Mouse (Mus musculus): ENCODE measurements at regions not wholly inside any gene's neighbourhood (a gene's known extent, or its start where the extent isn't known, plus 50 kb on each side); places are given as distances from the start of the nearest gene placed in this dataset.
A peak's percentile ranks its signal among the peaks of the same experiment; 100 is the strongest.

DNA sequence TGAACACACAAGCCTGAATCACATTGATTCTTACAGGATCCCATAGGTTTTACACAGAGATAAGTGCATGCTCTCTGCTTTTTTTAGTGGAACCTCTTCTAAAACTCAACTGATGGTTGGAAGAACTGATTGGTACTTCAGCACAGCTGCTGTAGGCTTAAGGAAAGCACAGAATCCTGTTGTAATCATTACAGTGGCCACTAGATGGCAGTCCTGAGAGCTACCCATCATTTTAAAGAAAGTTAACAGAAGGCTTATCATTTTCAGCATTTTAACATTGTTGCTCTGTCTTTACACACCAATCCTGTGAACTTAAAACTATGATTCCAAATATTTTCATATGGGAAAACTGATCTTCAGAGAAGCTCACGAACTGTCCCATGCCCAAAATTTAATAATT lies 113.5 kb upstream of the Cypt12 start:
- H3K27me3 ChIP-seq (ENCODE audit: control insufficient read depth, insufficient read depth, low read length) = no peaks in the 10 kb centered on the region
- no peak overlapping the region for H3K27ac ChIP-seq
- peak; percentile 62 for TF ChIP-seq CTCF (IDR thresholded peaks at IDR 0.05; ENCODE audit: low read depth)
- no peak for TF ChIP-seq EP300 (IDR thresholded peaks at IDR 0.05; ENCODE audit: low read depth)
- no peak for ATAC-seq (ENCODE audit: insufficient read depth)
- 14% methylated on average over 1 of the region's 1 CpGs for WGBS (ENCODE audit: insufficient replicate concordance)
- no peaks in the 10 kb centered on the region for H3K4me1 ChIP-seq (replicated peaks; ENCODE audit: control insufficient read depth in 2 of 2, insufficient read depth in 2 of 2, low read length in 1 of 2)
- H3K4me3 ChIP-seq (ENCODE audit: insufficient read depth in 1 of 2, low read depth in 2 of 2, low read length in 2 of 2) = no peak overlapping the region
- no peaks in the 10 kb centered on the region for H3K9me3 ChIP-seq (ENCODE audit: control insufficient read depth, low read length)
- no peak overlapping the region for H3K9ac ChIP-seq (replicated peaks)
- no peak overlapping the region for H3K4me2 ChIP-seq (ENCODE audit: low read depth)
- no peaks in the 10 kb centered on the region for H3K36me3 ChIP-seq (replicated peaks; ENCODE audit: control insufficient read depth, insufficient read depth, low read depth)
- DNase-seq (ENCODE audit: low read depth in 3 of 3, low spot score in 3 of 3) = no peak

DNA sequence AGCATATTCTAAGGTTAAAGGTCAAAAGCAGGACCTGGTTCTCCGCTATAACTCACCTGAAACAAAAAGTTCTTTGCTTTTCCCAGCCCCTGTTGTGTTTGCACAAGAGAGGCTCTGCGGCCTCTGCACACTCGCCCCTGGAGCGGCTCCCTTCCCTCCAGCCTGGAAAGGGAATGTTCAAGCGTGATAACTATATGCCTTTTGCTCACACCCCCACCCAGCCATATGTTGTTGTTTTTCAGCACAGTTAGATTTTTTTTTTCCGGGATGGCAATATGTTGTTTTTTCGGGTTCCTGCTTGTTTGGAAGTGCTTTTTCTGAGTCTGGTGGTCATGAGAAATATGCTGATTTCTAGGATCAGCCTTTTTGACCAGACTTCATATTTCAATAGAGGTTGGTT lies 100.6 kb upstream of the Cypt12 start:
- no peak overlapping the region for H3K4me2 ChIP-seq (ENCODE audit: low read depth)
- H3K9me3 ChIP-seq (ENCODE audit: control insufficient read depth, low read length) = no peaks in the 10 kb centered on the region
- H3K4me3 ChIP-seq (ENCODE audit: insufficient read depth in 1 of 2, low read depth in 2 of 2, low read length in 2 of 2) = no peak overlapping the region
- H3K9ac ChIP-seq (replicated peaks) = no peak overlapping the region
- TF ChIP-seq CTCF (IDR thresholded peaks at IDR 0.05; ENCODE audit: low read depth) = no peak
- TF ChIP-seq EP300 (IDR thresholded peaks at IDR 0.05; ENCODE audit: low read depth) = no peak
- WGBS (ENCODE audit: insufficient replicate concordance) = 53% methylated on average over 7 of the region's 7 CpGs
- H3K27ac ChIP-seq = no peak overlapping the region
- H3K4me1 ChIP-seq (replicated peaks; ENCODE audit: control insufficient read depth in 2 of 2, insufficient read depth in 2 of 2, low read length in 1 of 2) = no peaks in the 10 kb centered on the region
- H3K27me3 ChIP-seq (ENCODE audit: control insufficient read depth, insufficient read depth, low read length) = no peaks in the 10 kb centered on the region
- no peak for DNase-seq (ENCODE audit: low read depth in 3 of 3, low spot score in 3 of 3)
- H3K36me3 ChIP-seq (replicated peaks; ENCODE audit: control insufficient read depth, insufficient read depth, low read depth) = no peaks in the 10 kb centered on the region
- no peak for ATAC-seq (ENCODE audit: insufficient read depth)

DNA sequence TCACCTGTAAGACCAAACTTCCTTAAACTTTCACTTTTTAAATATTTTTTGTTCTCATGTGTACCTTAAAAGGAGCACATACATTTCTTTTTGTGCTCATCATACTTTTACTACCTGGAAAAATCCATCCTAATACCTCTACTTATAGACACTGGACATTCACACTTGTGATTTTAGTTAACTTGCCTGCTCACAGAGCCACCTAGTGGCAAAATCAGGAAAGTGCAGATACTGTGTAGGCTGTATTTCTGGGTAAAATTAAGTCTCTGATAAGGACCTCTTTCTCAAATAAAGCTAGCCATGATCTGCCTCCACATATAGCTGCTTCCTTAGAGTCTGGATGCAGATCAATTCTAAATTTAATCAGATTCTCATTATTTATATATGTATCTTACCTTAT lies 100.0 kb upstream of the Cypt12 start:
- no peaks in the 10 kb centered on the region for H3K27me3 ChIP-seq (ENCODE audit: control insufficient read depth, insufficient read depth, low read length)
- no peak for DNase-seq (ENCODE audit: low read depth in 3 of 3, low spot score in 3 of 3)

DNA sequence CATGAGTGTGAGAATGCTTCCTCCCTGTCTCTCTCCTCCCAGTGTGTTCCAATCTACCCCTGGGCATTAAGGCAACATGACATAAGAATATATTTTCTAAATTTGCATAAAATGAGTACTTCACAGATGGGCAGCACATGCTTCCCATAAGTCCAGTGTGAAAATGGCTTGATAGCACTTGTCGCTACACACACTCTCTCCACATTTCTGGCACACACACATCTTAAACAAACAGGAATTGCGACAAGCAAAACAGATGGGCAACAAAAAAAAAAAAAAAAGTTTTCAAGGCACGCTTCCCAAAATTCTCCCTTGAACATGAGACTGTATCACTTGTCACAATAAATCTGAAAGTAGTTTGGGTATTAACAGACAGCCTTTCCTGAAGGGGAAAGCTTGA lies 85.8 kb upstream of the Cypt12 start:
- WGBS (ENCODE audit: insufficient replicate concordance) = 66% methylated on average over 3 of the region's 3 CpGs
- Histone ChIP-seq H3K4me3 (ENCODE audit: insufficient read depth in 1 of 2, low read depth in 2 of 2, low read length in 2 of 2) (no peak overlapping the region), H3K27ac (no peak overlapping the region), H3K4me2 (ENCODE audit: low read depth) (no peak overlapping the region), H3K9me3 (ENCODE audit: control insufficient read depth, low read length) (no peaks in the 10 kb centered on the region), H3K36me3 (replicated peaks; ENCODE audit: control insufficient read depth, insufficient read depth, low read depth) (no peaks in the 10 kb centered on the region), H3K4me1 (replicated peaks; ENCODE audit: control insufficient read depth in 2 of 2, insufficient read depth in 2 of 2, low read length in 1 of 2) (no peaks in the 10 kb centered on the region), H3K27me3 (ENCODE audit: control insufficient read depth, insufficient read depth, low read length) (no peaks in the 10 kb centered on the region), H3K9ac (replicated peaks) (no peak overlapping the region)
- DNase-seq (ENCODE audit: low read depth in 3 of 3, low spot score in 3 of 3) (no peak), ATAC-seq (ENCODE audit: insufficient read depth) (no peak)
- TF ChIP-seq CTCF (IDR thresholded peaks at IDR 0.05; ENCODE audit: low read depth) (no peak), EP300 (IDR thresholded peaks at IDR 0.05; ENCODE audit: low read depth) (no peak)

More for the DNA sequence above, 100.0 kb upstream of the Cypt12 start:
- H3K9me3 ChIP-seq (ENCODE audit: control insufficient read depth, low read length) = no peaks in the 10 kb centered on the region
- TF ChIP-seq CTCF (IDR thresholded peaks at IDR 0.05; ENCODE audit: low read depth) = peak; percentile 54
- no peak for TF ChIP-seq EP300 (IDR thresholded peaks at IDR 0.05; ENCODE audit: low read depth)
- no peaks in the 10 kb centered on the region for H3K36me3 ChIP-seq (replicated peaks; ENCODE audit: control insufficient read depth, insufficient read depth, low read depth)
- no peak overlapping the region for H3K4me3 ChIP-seq (ENCODE audit: insufficient read depth in 1 of 2, low read depth in 2 of 2, low read length in 2 of 2)
- H3K9ac ChIP-seq (replicated peaks) = no peak overlapping the region
- H3K4me2 ChIP-seq (ENCODE audit: low read depth) = no peak overlapping the region
- H3K27ac ChIP-seq = no peak overlapping the region
- ATAC-seq (ENCODE audit: insufficient read depth) = no peak
- no peaks in the 10 kb centered on the region for H3K4me1 ChIP-seq (replicated peaks; ENCODE audit: control insufficient read depth in 2 of 2, insufficient read depth in 2 of 2, low read length in 1 of 2)

DNA sequence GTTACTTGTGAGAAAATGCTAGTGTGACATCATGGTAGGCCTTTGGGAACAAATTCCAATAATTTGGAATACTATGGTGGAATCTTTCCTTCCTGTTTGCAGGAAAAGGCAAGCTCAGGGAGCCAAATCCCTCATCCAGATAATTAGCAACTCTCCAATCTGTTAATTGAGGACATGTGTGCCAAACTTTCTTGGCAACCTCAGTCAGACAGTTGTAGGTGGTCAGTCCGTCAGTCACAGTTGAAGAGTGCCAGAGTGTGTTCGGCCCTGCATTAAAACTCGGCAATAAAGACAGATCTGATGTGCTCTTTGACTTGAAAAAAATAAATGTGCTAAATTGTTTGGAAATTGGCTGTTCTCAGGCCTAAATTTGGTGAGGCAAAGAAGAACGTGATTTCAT lies 83.1 kb upstream of the Cypt12 start:
- WGBS (ENCODE audit: insufficient replicate concordance) = 54% methylated on average over 4 of the region's 4 CpGs
- TF ChIP-seq EP300 (IDR thresholded peaks at IDR 0.05; ENCODE audit: low read depth) = no peak
- TF ChIP-seq CTCF (IDR thresholded peaks at IDR 0.05; ENCODE audit: low read depth) = no peak
- H3K4me3 ChIP-seq (ENCODE audit: insufficient read depth in 1 of 2, low read depth in 2 of 2, low read length in 2 of 2) = no peak overlapping the region
- H3K9ac ChIP-seq (replicated peaks) = no peak overlapping the region
- no peaks in the 10 kb centered on the region for H3K9me3 ChIP-seq (ENCODE audit: control insufficient read depth, low read length)
- no peak overlapping the region for H3K27ac ChIP-seq
- H3K4me2 ChIP-seq (ENCODE audit: low read depth) = no peak overlapping the region
- DNase-seq (ENCODE audit: low read depth in 3 of 3, low spot score in 3 of 3) (no peak), ATAC-seq (ENCODE audit: insufficient read depth) (no peak)
- no peaks in the 10 kb centered on the region for H3K4me1 ChIP-seq (replicated peaks; ENCODE audit: control insufficient read depth in 2 of 2, insufficient read depth in 2 of 2, low read length in 1 of 2)
- H3K27me3 ChIP-seq (ENCODE audit: control insufficient read depth, insufficient read depth, low read length) = no peaks in the 10 kb centered on the region
- no peaks in the 10 kb centered on the region for H3K36me3 ChIP-seq (replicated peaks; ENCODE audit: control insufficient read depth, insufficient read depth, low read depth)
